Mouse (Mus musculus) thymus, adult 2 months (tissue): ENCODE results near the gene Rbms3.

Experiments used
- CTCF ChIP-seq: fragments of 200-500 bp; IDR thresholded peaks from 2 replicates; pipeline ENCODE4 v1.5.1; 2012; ENCODE audit warnings: mild to moderate bottlenecking, control low read depth, low read length, moderate library complexity, borderline replicate concordance; ENCODE audit not compliant: control insufficient read depth, poor library complexity, insufficient read depth; ENCODE audit errors: extremely low read depth
- POLR2A ChIP-seq: fragments of 200-500 bp; IDR thresholded peaks from 2 replicates; pipeline ENCODE4 v1.6.1; 2012; ENCODE audit warnings: mild to moderate bottlenecking, low read length, control low read depth, moderate library complexity; ENCODE audit not compliant: control insufficient read depth, poor library complexity, insufficient read depth; ENCODE audit errors: extremely low read depth

- no peak for TF ChIP-seq POLR2A
- no peak for TF ChIP-seq CTCF
Measured at GRCm38 (mm10) chr9:117570240-117570821, 59.4 kb downstream of the Rbms3 start.
